Mouse (Mus musculus): ENCODE results near the gene Duoxa2. TPM values are rescaled to one million over a fixed set of nuclear protein-coding genes. Genes with fewer than 3 reads are reported as not detected.
"Not testable (repeated sequence)": the region's sequence is repeated elsewhere in the genome, so short reads cannot be mapped to it uniquely, and the experiment has no call there.

Duoxa2 gene
- polyA plus RNA-seq, 1 experiment from 2014 or later = not detected

- Histone ChIP-seq H3K9ac (replicated peaks; ENCODE audit: low read length) (no peak overlapping the region), H3K9me3 (ENCODE audit: low read length) (no peaks in the 10 kb centered on the region), H3K27ac (ENCODE audit: low read length) (no peak overlapping the region), H3K4me1 (ENCODE audit: insufficient read depth, low read length) (no peaks in the 10 kb centered on the region), H3K27me3 (ENCODE audit: insufficient read depth, low read length) (no peaks in the 10 kb centered on the region), H3K36me3 (ENCODE audit: insufficient read depth, low read length) (no peaks in the 10 kb centered on the region), H3K4me2 (replicated peaks; ENCODE audit: low read depth, low read length) (no peak overlapping the region), H3K4me3 (ENCODE audit: low read length) (no peak overlapping the region)
- ATAC-seq (ENCODE audit: low FRiP score, low TSS enrichment) = no peak
- 69% methylated on average over 2 of the region's 2 CpGs for WGBS
Observed at GRCm38 (mm10) chr2:122325361-122325760, 26.7 kb downstream of the Duoxa2 start.

- Histone ChIP-seq H3K4me1 (ENCODE audit: insufficient read depth, low read length) (no peaks in the 10 kb centered on the region), H3K36me3 (ENCODE audit: insufficient read depth, low read length) (no peaks in the 10 kb centered on the region), H3K4me2 (replicated peaks; ENCODE audit: low read depth, low read length) (no peak overlapping the region), H3K27me3 (ENCODE audit: insufficient read depth, low read length) (no peaks in the 10 kb centered on the region), H3K9me3 (ENCODE audit: low read length) (no peaks in the 10 kb centered on the region), H3K27ac (ENCODE audit: low read length) (no peak overlapping the region), H3K4me3 (ENCODE audit: low read length) (no peak overlapping the region), H3K9ac (replicated peaks; ENCODE audit: low read length) (no peak overlapping the region)
- ATAC-seq (ENCODE audit: low FRiP score, low TSS enrichment) = no peak
- 53% methylated on average over 3 of the region's 3 CpGs for WGBS
Observed at GRCm38 (mm10) chr2:122327986-122328385, 29.3 kb downstream of the Duoxa2 start.

GRCm38 (mm10) chr2:122330317-122330716 is 31.6 kb downstream of the Duoxa2 start:
- not testable (repeated sequence) for H3K27ac ChIP-seq (ENCODE audit: low read length); ATAC-seq (ENCODE audit: low FRiP score, low TSS enrichment); H3K27me3 ChIP-seq (ENCODE audit: insufficient read depth, low read length); H3K9me3 ChIP-seq (ENCODE audit: low read length); H3K9ac ChIP-seq (replicated peaks; ENCODE audit: low read length); H3K4me1 ChIP-seq (ENCODE audit: insufficient read depth, low read length); H3K4me3 ChIP-seq (ENCODE audit: low read length); H3K36me3 ChIP-seq (ENCODE audit: insufficient read depth, low read length); H3K4me2 ChIP-seq (replicated peaks; ENCODE audit: low read depth, low read length)
- WGBS = 86% methylated on average over 4 of the region's 6 CpGs

GRCm38 (mm10) chr2:122332222-122332621 is 33.5 kb downstream of the Duoxa2 start:
- H3K9ac ChIP-seq (replicated peaks; ENCODE audit: low read length) = no peak overlapping the region
- H3K4me2 ChIP-seq (replicated peaks; ENCODE audit: low read depth, low read length) = no peak overlapping the region
- no peak overlapping the region for H3K27ac ChIP-seq (ENCODE audit: low read length)
- WGBS = 82% methylated on average over 3 of the region's 3 CpGs
- no peaks in the 10 kb centered on the region for H3K9me3 ChIP-seq (ENCODE audit: low read length)
- no peaks in the 10 kb centered on the region for H3K4me1 ChIP-seq (ENCODE audit: insufficient read depth, low read length)
- H3K27me3 ChIP-seq (ENCODE audit: insufficient read depth, low read length) = no peaks in the 10 kb centered on the region
- no peak for ATAC-seq (ENCODE audit: low FRiP score, low TSS enrichment)
- no peak overlapping the region for H3K4me3 ChIP-seq (ENCODE audit: low read length)
- H3K36me3 ChIP-seq (ENCODE audit: insufficient read depth, low read length) = no peaks in the 10 kb centered on the region

- no peaks in the 10 kb centered on the region for H3K27me3 ChIP-seq (ENCODE audit: insufficient read depth, low read length)
- no peak for ATAC-seq (ENCODE audit: low FRiP score, low TSS enrichment)
- H3K9ac ChIP-seq (replicated peaks; ENCODE audit: low read length) = no peak overlapping the region
- no peaks in the 10 kb centered on the region for H3K36me3 ChIP-seq (ENCODE audit: insufficient read depth, low read length)
- H3K9me3 ChIP-seq (ENCODE audit: low read length) = no peaks in the 10 kb centered on the region
- WGBS = 73% methylated on average over 3 of the region's 3 CpGs
- no peaks in the 10 kb centered on the region for H3K4me1 ChIP-seq (ENCODE audit: insufficient read depth, low read length)
- H3K4me2 ChIP-seq (replicated peaks; ENCODE audit: low read depth, low read length) = no peak overlapping the region
- no peak overlapping the region for H3K27ac ChIP-seq (ENCODE audit: low read length)
- no peak overlapping the region for H3K4me3 ChIP-seq (ENCODE audit: low read length)
Observed at GRCm38 (mm10) chr2:122334170-122334569, 35.5 kb downstream of the Duoxa2 start.

- whole genome bisulfite sequencing = 64% methylated on average over 21 of the region's 21 CpGs
Observed at GRCm38 (mm10) chr2:122337291-122337690, 38.6 kb downstream of the Duoxa2 start.

GRCm38 (mm10) chr2:122345106-122345893 is 46.6 kb downstream of the Duoxa2 start:
- Histone ChIP-seq H3K27me3 (ENCODE audit: insufficient read depth, low read length) (no peaks in the 10 kb centered on the region), H3K4me3 (ENCODE audit: low read length) (no peak overlapping the region), H3K4me2 (replicated peaks; ENCODE audit: low read depth, low read length) (no peak overlapping the region), H3K4me1 (ENCODE audit: insufficient read depth, low read length) (peaks cover 17% of the 10 kb centered on the region), H3K36me3 (ENCODE audit: insufficient read depth, low read length) (no peaks in the 10 kb centered on the region), H3K9me3 (ENCODE audit: low read length) (no peaks in the 10 kb centered on the region), H3K27ac (ENCODE audit: low read length) (no peak overlapping the region), H3K9ac (replicated peaks; ENCODE audit: low read length) (no peak overlapping the region)
- no peak for ATAC-seq (ENCODE audit: low FRiP score, low TSS enrichment)
- WGBS = 80% methylated on average over 6 of the region's 6 CpGs

More at GRCm38 (mm10) chr2:122337291-122337690, 38.6 kb downstream of the Duoxa2 start:
- H3K4me1 ChIP-seq (ENCODE audit: insufficient read depth, low read length) = no peaks in the 10 kb centered on the region
- H3K4me2 ChIP-seq (replicated peaks; ENCODE audit: low read depth, low read length) = peak overlapping the region; percentile 18; the same call in 1 of the 2 replicates
- ATAC-seq (ENCODE audit: low FRiP score, low TSS enrichment) = peak; percentile 60; the same call in 1 of the 2 replicates
- H3K27me3 ChIP-seq (ENCODE audit: insufficient read depth, low read length) = no peaks in the 10 kb centered on the region
- H3K27ac ChIP-seq (ENCODE audit: low read length) = no peak overlapping the region
- H3K4me3 ChIP-seq (ENCODE audit: low read length) = no peak overlapping the region
- no peaks in the 10 kb centered on the region for H3K9me3 ChIP-seq (ENCODE audit: low read length)
- no peaks in the 10 kb centered on the region for H3K36me3 ChIP-seq (ENCODE audit: insufficient read depth, low read length)
- no peak overlapping the region for H3K9ac ChIP-seq (replicated peaks; ENCODE audit: low read length)

- H3K27ac ChIP-seq (ENCODE audit: low read length); ATAC-seq (ENCODE audit: low FRiP score, low TSS enrichment); H3K9me3 ChIP-seq (ENCODE audit: low read length); H3K36me3 ChIP-seq (ENCODE audit: insufficient read depth, low read length); H3K27me3 ChIP-seq (ENCODE audit: insufficient read depth, low read length); H3K4me2 ChIP-seq (replicated peaks; ENCODE audit: low read depth, low read length); H3K9ac ChIP-seq (replicated peaks; ENCODE audit: low read length); H3K4me3 ChIP-seq (ENCODE audit: low read length): not testable (repeated sequence)
- peaks cover 17% of the 10 kb centered on the region for H3K4me1 ChIP-seq (ENCODE audit: insufficient read depth, low read length)
- WGBS = 86% methylated on average over 6 of the region's 6 CpGs
Observed at GRCm38 (mm10) chr2:122346164-122346563, 47.5 kb downstream of the Duoxa2 start.

- H3K9me3 ChIP-seq (ENCODE audit: low read length) = no peaks in the 10 kb centered on the region
- no peak overlapping the region for H3K27ac ChIP-seq (ENCODE audit: low read length)
- no peaks in the 10 kb centered on the region for H3K36me3 ChIP-seq (ENCODE audit: insufficient read depth, low read length)
- WGBS = 92% methylated on average over 3 of the region's 3 CpGs
- no peak overlapping the region for H3K4me2 ChIP-seq (replicated peaks; ENCODE audit: low read depth, low read length)
- no peak overlapping the region for H3K9ac ChIP-seq (replicated peaks; ENCODE audit: low read length)
- no peak overlapping the region for H3K4me3 ChIP-seq (ENCODE audit: low read length)
- ATAC-seq (ENCODE audit: low FRiP score, low TSS enrichment) = no peak
- no peaks in the 10 kb centered on the region for H3K27me3 ChIP-seq (ENCODE audit: insufficient read depth, low read length)
- peaks cover 27% of the 10 kb centered on the region for H3K4me1 ChIP-seq (ENCODE audit: insufficient read depth, low read length)
Observed at GRCm38 (mm10) chr2:122347257-122347656, 48.6 kb downstream of the Duoxa2 start.

GRCm38 (mm10) chr2:122348531-122349131 is 49.9 kb downstream of the Duoxa2 start:
- no peaks in the 10 kb centered on the region for H3K36me3 ChIP-seq (ENCODE audit: insufficient read depth, low read length)
- H3K27ac ChIP-seq (ENCODE audit: low read length) = peak overlapping the region; percentile 98
- 0% methylated on average over 62 of the region's 63 CpGs for WGBS
- H3K9me3 ChIP-seq (ENCODE audit: low read length) = no peaks in the 10 kb centered on the region
- no peaks in the 10 kb centered on the region for H3K27me3 ChIP-seq (ENCODE audit: insufficient read depth, low read length)
- H3K9ac ChIP-seq (replicated peaks; ENCODE audit: low read length) = peak overlapping the region; percentile 92
- ATAC-seq (ENCODE audit: low FRiP score, low TSS enrichment) = peak; percentile 89
- peaks cover 32% of the 10 kb centered on the region for H3K4me1 ChIP-seq (ENCODE audit: insufficient read depth, low read length)
- H3K4me2 ChIP-seq (replicated peaks; ENCODE audit: low read depth, low read length) = peak overlapping the region; percentile 67
- H3K4me3 ChIP-seq (ENCODE audit: low read length) = peak overlapping the region; percentile 70
